Mouse (Mus musculus) MEL (cell line): ENCODE measurements around the gene Vgll4.

Experiments used
- CTCF ChIP-seq, 3 experiments: IDR thresholded peaks in 2 of 3; conservative IDR thresholded peaks in 1 of 3; 2 replicates each; pipeline ENCODE4 v1.5.1; 2011 to 2012; ENCODE audit warnings: low read length in 3 of 3, low read depth in 2 of 3, mild to moderate bottlenecking in 2 of 3, improper control_type of control experiment in 1 of 3, inconsistent platforms in 1 of 3, mixed read lengths in 1 of 3, moderate library complexity in 1 of 3; ENCODE audit not compliant: control insufficient read depth in 1 of 3, insufficient read depth in 1 of 3, poor library complexity in 1 of 3, severe bottlenecking in 1 of 3
- HCFC1 ChIP-seq: IDR thresholded peaks from 2 replicates; pipeline ENCODE4 v1.6.1; 2012; ENCODE audit warnings: low read depth, mild to moderate bottlenecking, inconsistent platforms, low read length, improper control_type of control experiment, moderate library complexity
- MAFK ChIP-seq: IDR thresholded peaks from 2 replicates; pipeline ENCODE4 v1.6.1; 2011; ENCODE audit warnings: low read depth, mild to moderate bottlenecking, low read length, improper control_type of control experiment, borderline replicate concordance
- MAZ ChIP-seq: IDR thresholded peaks from 2 replicates; pipeline ENCODE4 v1.6.1; 2012; ENCODE audit warnings: low read depth, mild to moderate bottlenecking, inconsistent platforms, low read length, improper control_type of control experiment
- NELFE ChIP-seq: IDR thresholded peaks from 2 replicates; pipeline ENCODE4 v1.6.1; 2011; ENCODE audit warnings: low read depth, low read length, improper control_type of control experiment
- POLR2A ChIP-seq, 2 experiments: IDR thresholded peaks; 2 replicates each; pipeline ENCODE4 v1.6.1; 2011 to 2012; ENCODE audit warnings: low read length in 2 of 2, mild to moderate bottlenecking in 2 of 2, control low read depth in 1 of 2, improper control_type of control experiment in 1 of 2, low read depth in 1 of 2, moderate library complexity in 1 of 2; ENCODE audit not compliant: control insufficient read depth in 1 of 2, insufficient read depth in 1 of 2, poor library complexity in 1 of 2
- POLR2AphosphoS2 ChIP-seq: IDR thresholded peaks from 2 replicates; pipeline ENCODE4 v1.6.1; 2011; ENCODE audit warnings: low read length, improper control_type of control experiment
- TAL1 ChIP-seq: IDR thresholded peaks from 2 replicates; pipeline ENCODE4 v1.6.1; 2012; ENCODE audit warnings: mild to moderate bottlenecking, inconsistent platforms, low read length, moderate library complexity, mixed read lengths
- TBP ChIP-seq: IDR thresholded peaks from 2 replicates; pipeline ENCODE4 v1.8.0; 2011; ENCODE audit warnings: low read depth, low read length, improper control_type of control experiment
- USF2 ChIP-seq, 2 experiments: IDR thresholded peaks; 2 replicates each; pipeline ENCODE4 v1.6.1; 2011 to 2012; ENCODE audit warnings: improper control_type of control experiment in 2 of 2, low read length in 2 of 2, borderline replicate concordance in 1 of 2, inconsistent platforms in 1 of 2, low read depth in 1 of 2, mild to moderate bottlenecking in 1 of 2; ENCODE audit not compliant: insufficient read depth in 1 of 2

DNA sequence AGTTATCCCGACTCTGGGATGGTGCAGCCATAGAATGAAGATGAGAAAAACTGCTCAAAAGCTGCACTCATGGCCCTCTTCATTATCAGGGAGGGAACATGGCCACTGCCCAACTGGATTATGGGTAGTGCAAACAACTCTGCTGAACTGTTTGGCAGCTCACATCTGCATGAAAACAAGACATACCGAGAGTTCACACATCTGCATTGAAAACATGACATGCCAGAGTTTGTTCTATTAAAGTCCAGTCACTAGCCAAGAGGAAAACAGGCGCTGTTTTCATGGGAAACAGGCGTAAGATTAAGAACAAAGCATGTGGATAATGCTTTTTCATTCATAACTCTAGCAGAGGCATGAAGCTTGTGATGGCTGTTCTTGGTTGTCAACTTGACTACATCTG, 56.7 kb downstream of the Vgll4 start:
- TF ChIP-seq CTCF (IDR thresholded peaks at IDR 0.05 in 2 of 3, conservative IDR thresholded peaks at IDR 0.05 in 1 of 3; ENCODE audit: control insufficient read depth in 1 of 3, insufficient read depth in 1 of 3, low read depth in 2 of 3, low read length in 3 of 3, poor library complexity in 1 of 3, severe bottlenecking in 1 of 3) (no peak), TBP (no peak), POLR2A (IDR thresholded peaks at IDR 0.05; ENCODE audit: control insufficient read depth in 1 of 2, insufficient read depth in 1 of 2, low read depth in 1 of 2, low read length in 2 of 2, poor library complexity in 1 of 2) (no peak), MAFK (no peak), TAL1 (no peak), HCFC1 (no peak), MAZ (no peak), NELFE (no peak), USF2 (IDR thresholded peaks at IDR 0.05; ENCODE audit: borderline replicate concordance in 1 of 2, insufficient read depth in 1 of 2, low read depth in 1 of 2, low read length in 2 of 2) (no peak), POLR2AphosphoS2 (no peak)
